Mouse (Mus musculus): ENCODE data around the gene Parp8. TPM values are rescaled to one million over a fixed set of nuclear protein-coding genes. Genes with fewer than 3 reads are reported as not detected.

Parp8 gene
- total RNA-seq, 2 experiments from 2014 or later = 8.7 to 10.3 TPM

DNA sequence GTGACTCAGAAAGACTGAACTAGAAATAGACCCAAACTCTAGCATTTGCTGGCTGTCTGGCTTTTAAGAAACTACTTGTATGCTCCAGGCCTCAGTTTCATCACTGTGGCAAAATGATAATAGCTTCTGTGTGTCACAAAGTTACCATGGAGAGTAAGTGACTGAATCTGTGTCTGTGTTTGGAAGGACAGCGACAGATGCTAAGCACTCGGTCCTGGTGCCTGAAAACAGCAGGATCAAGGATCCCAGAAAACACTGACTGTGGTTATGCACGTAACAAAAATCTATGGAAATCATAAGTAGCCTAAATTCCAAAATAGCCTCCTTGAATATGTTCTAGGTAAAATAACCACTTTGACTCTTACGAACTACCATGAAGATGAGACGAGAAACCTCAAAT is 126.9 kb downstream of the Parp8 start:
- intact Hi-C loops (cut with DNase I) = no loop called here
- DNase-seq (ENCODE audit: low spot score) = no peak

GRCm38 (mm10) chr13:116897711-116898110 is 127.6 kb downstream of the Parp8 start:
- intact Hi-C loops (cut with DNase I) = no loop called here
- DNase-seq (ENCODE audit: low spot score) = no peak

DNA sequence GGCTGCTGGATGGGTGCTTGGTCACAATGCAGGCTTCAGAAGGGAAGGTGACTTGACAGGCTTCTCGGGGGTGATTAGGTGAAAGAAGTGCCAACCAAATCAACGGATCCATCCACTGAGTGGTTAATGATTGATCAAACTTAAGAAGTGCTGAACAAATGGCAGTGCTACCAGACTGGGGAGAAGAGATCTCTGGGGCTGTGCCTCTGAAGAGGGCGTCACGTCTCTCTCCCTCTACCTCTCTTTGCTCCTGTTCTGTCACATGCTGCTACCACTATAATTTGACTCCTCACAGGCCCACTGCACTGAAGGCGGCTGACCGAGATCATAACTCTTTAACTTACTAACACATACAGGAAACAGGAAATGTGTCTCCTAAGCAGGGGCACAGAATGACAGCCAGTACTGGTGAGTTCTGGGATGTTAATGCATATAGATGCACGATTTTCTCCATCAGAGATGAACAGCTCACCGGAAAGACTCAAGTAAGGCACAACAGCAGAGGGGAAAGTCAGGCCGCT is 140.9 kb downstream of the Parp8 start:
- intact Hi-C loops (cut with DNase I) = no loop called here
- DNase-seq (ENCODE audit: low spot score) = no peak

DNA sequence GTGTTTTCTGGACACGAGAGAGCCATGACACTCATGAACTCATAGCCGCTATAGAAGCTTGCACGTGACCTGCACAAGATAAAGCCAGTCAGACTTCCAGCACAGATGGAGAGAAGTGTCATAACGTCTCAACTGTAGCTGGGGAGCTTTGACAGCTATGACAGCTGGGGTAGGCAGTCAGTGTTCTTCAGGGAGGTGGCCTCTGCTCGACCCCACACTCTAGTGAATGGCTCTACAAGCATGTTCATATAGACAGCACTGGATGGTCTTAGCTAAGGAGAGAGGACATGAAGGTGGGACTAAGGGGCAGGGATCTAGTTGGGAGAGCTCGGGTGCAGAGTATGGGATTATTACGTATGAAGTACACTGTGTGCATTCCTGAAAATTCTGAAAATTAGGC is 143.1 kb downstream of the Parp8 start:
- no peak for DNase-seq (ENCODE audit: low spot score)

GRCm38 (mm10) chr13:116879580-116880192 is 145.7 kb downstream of the Parp8 start:
- no peak for DNase-seq (ENCODE audit: low spot score)
- intact Hi-C loops (cut with DNase I) = no loop called here

More for the DNA sequence above, 143.1 kb downstream of the Parp8 start:
- intact Hi-C loops (cut with DNase I) = no loop called here

- DNase-seq (ENCODE audit: low spot score) = no peak
Observed at GRCm38 (mm10) chr13:116870221-116870620, 155.1 kb downstream of the Parp8 start.

GRCm38 (mm10) chr13:116843937-116844336 is 181.4 kb downstream of the Parp8 start:
- intact Hi-C loops (cut with DNase I) = no loop called here

More at GRCm38 (mm10) chr13:116870221-116870620, 155.1 kb downstream of the Parp8 start:
- intact Hi-C loops (cut with DNase I) = no loop called here

GRCm38 (mm10) chr13:116830984-116831383 is 194.4 kb downstream of the Parp8 start:
- intact Hi-C loops (cut with DNase I) = no loop called here
- DNase-seq (ENCODE audit: low spot score) = no peak

More at GRCm38 (mm10) chr13:116843937-116844336, 181.4 kb downstream of the Parp8 start:
- DNase-seq (ENCODE audit: low spot score) = no peak

- no peak for DNase-seq (ENCODE audit: low spot score)
- intact Hi-C loops (cut with DNase I) = no loop called here
Observed at GRCm38 (mm10) chr13:116829015-116829414, 196.3 kb downstream of the Parp8 start.

GRCm38 (mm10) chr13:116811456-116811855 is 213.9 kb downstream of the Parp8 start:
- intact Hi-C loops (cut with DNase I) = no loop called here

More at GRCm38 (mm10) chr13:116811456-116811855, 213.9 kb downstream of the Parp8 start:
- no peak for DNase-seq (ENCODE audit: low spot score)

Other genes with a start within 250 kb of the Parp8 start
- 10 to 100 TPM in 1 of 2 experiments, 1 to 10 TPM in 1; 9.9 to 11.0 TPM for gene Emb, start 183.0 kb upstream of the Parp8 start, total RNA-seq (2021)
- not detected for gene Gm17509, start 195.5 kb upstream of the Parp8 start, total RNA-seq (2021)

Data from heart, postnatal 25 days (tissue).